29 mouse cellular contexts compared by ENCODE assay signal in the genomic region with DNA sequence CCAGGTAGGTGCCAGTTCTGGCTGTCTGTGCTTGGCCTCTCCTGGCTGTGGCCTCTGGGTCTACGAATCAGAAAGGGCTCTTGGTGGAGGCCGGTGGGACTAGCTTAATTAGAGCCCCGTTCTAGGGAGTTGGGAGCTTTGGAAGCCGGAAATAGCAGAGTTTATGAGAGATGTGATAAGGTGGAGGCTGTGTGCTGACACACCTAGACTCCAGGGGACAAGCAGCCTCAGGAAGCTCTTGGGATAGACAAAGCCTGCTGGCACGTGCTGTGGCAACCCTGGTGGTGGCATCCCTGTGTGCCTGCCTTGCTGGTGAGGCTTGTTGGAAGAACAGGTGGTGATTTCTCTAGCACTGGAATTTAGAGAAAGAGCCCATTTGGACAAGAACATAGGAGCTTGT. TPM values are rescaled to one million over a fixed set of nuclear protein-coding genes. Genes with fewer than 3 reads are reported as not detected.
DNase-seq lines count a peak whose midpoint lies in the region; ATAC-seq lines count a peak whose summit lies in the region.
"Had no signal": no experiment of that assay in that cellular context is flagged by ENCODE, and none has a peak within 500 bp of the region (broad histone marks: within the 10 kb centered on the region; RNA-seq: fewer than 3 reads in every experiment).

No protein-coding gene starts in this region.

- 34% methylated on average over 5 of the region's 5 CpGs for WGBS in heart, embryonic 13.5 days
- WGBS in lung, embryonic 15.5 days: 76% methylated on average over 5 of the region's 5 CpGs
- WGBS in intestine, embryonic 16.5 days: 74% methylated on average over 5 of the region's 5 CpGs
- 77% methylated on average over 5 of the region's 5 CpGs for WGBS in stomach, embryonic 16.5 days

- H3K27me3 ChIP-seq in heart, embryonic 13.5 days (replicated peaks): no peaks in the 10 kb centered on the region
- H3K27me3 ChIP-seq in lung, embryonic 15.5 days: no peaks in the 10 kb centered on the region
- no peaks in the 10 kb centered on the region for H3K27me3 ChIP-seq in intestine, embryonic 16.5 days (replicated peaks; ENCODE audit: control insufficient read depth, insufficient read depth, low read length)
- no peaks in the 10 kb centered on the region for H3K27me3 ChIP-seq in stomach, embryonic 16.5 days (ENCODE audit: control insufficient read depth, insufficient read depth, low read length)
- H3K27me3 ChIP-seq: CH12.LX; embryonic facial prominence, embryonic 12.5 days; kidney, embryonic 15.5 days; limb, embryonic 12.5 days; megakaryocyte, embryonic 14.5 days; Patski had no signal

- peaks cover 67% of the 10 kb centered on the region for H3K4me1 ChIP-seq in heart, embryonic 13.5 days
- H3K4me1 ChIP-seq in lung, embryonic 15.5 days: peaks cover 35% of the 10 kb centered on the region
- H3K4me1 ChIP-seq in intestine, embryonic 16.5 days (ENCODE audit: control insufficient read depth, insufficient read depth, low read length): peaks cover 29% of the 10 kb centered on the region
- H3K4me1 ChIP-seq in stomach, embryonic 16.5 days (ENCODE audit: control insufficient read depth, insufficient read depth, low read length): peaks cover 12% of the 10 kb centered on the region; the same call in 1 of the 2 replicates

- intact Hi-C loops in heart, postnatal 14 days (cut with DNase I): no loop called here

- H3K9me3 ChIP-seq in heart, embryonic 13.5 days: no peaks in the 10 kb centered on the region
- H3K9me3 ChIP-seq in lung, embryonic 15.5 days: no peaks in the 10 kb centered on the region
- H3K9me3 ChIP-seq in intestine, embryonic 16.5 days (ENCODE audit: control insufficient read depth, low read length): no peaks in the 10 kb centered on the region
- no peaks in the 10 kb centered on the region for H3K9me3 ChIP-seq in stomach, embryonic 16.5 days (replicated peaks; ENCODE audit: control insufficient read depth, low read length)
- H3K9me3 ChIP-seq: embryonic facial prominence, embryonic 12.5 days; G1E; kidney, embryonic 15.5 days; limb, embryonic 12.5 days; megakaryocyte, embryonic 14.5 days had no signal

- no peak overlapping the region for H3K4me3 ChIP-seq in heart, embryonic 13.5 days
- no peak overlapping the region for H3K4me3 ChIP-seq in lung, embryonic 15.5 days
- no peak overlapping the region for H3K4me3 ChIP-seq in intestine, embryonic 16.5 days (ENCODE audit: low read length)
- H3K4me3 ChIP-seq in stomach, embryonic 16.5 days (replicated peaks; ENCODE audit: low read length): no peak overlapping the region
- H3K4me3 ChIP-seq: embryonic facial prominence, embryonic 12.5 days; kidney, embryonic 15.5 days; limb, embryonic 12.5 days; megakaryocyte, embryonic 14.5 days had no signal

- peak overlapping the region; percentile 36; the same call in 1 of the 2 replicates for H3K4me2 ChIP-seq in heart, embryonic 13.5 days
- H3K4me2 ChIP-seq in lung, embryonic 15.5 days: no peak overlapping the region
- H3K4me2 ChIP-seq in intestine, embryonic 16.5 days (ENCODE audit: low read depth, low read length): peak overlapping the region; percentile 3; the same call in 1 of the 2 replicates
- no peak overlapping the region for H3K4me2 ChIP-seq in stomach, embryonic 16.5 days (ENCODE audit: low read depth, low read length)
- H3K4me2 ChIP-seq: embryonic facial prominence, embryonic 12.5 days; hindbrain, embryonic 14.5 days; kidney, embryonic 15.5 days; limb, embryonic 12.5 days; liver, embryonic 11.5 days had no signal

- ATAC-seq in heart, embryonic 13.5 days (ENCODE audit: extremely low read depth, insufficient number of reproducible peaks, low FRiP score, low TSS enrichment): no peak
- no peak for ATAC-seq in lung, embryonic 15.5 days (ENCODE audit: borderline replicate concordance, extremely low read depth, low FRiP score, low TSS enrichment)
- peak; percentile 80 for ATAC-seq in intestine, embryonic 16.5 days
- ATAC-seq in stomach, embryonic 16.5 days (ENCODE audit: insufficient read depth, low FRiP score): 0 out of 2 replicates have a peak, but pooled peaks have one; percentile 23
- ATAC-seq: forebrain, postnatal 0 days; inflammation-experienced regulatory T-cells, adult 6 months; liver, postnatal 0 days; Patski had no signal

- H3K9ac ChIP-seq in heart, embryonic 13.5 days: peak overlapping the region; percentile 65
- H3K9ac ChIP-seq in lung, embryonic 15.5 days: no peak overlapping the region
- 0 out of 2 replicates have a peak overlapping the region, but pooled peaks have one; percentile 32 for H3K9ac ChIP-seq in intestine, embryonic 16.5 days (ENCODE audit: low read depth, low read length)
- H3K9ac ChIP-seq in stomach, embryonic 16.5 days (ENCODE audit: low read length): no peak overlapping the region
- H3K9ac ChIP-seq: embryonic facial prominence, embryonic 12.5 days; forebrain, postnatal 0 days; hindbrain, embryonic 14.5 days; kidney, embryonic 15.5 days; limb, embryonic 12.5 days; liver, postnatal 0 days had no signal

- DNase-seq in heart, postnatal 14 days: no peak
- no peak for DNase-seq in lung, postnatal 14 days
- DNase-seq in B cell, adult 2 months: no peak
- DNase-seq: adrenal gland, adult 8-10 months; cerebellum, adult 18-20 months; cerebellum, postnatal 25 days; forebrain, postnatal 0 days; gastrocnemius, postnatal 25 days; kidney, postnatal 36 days; liver, postnatal 0 days; midbrain, embryonic 14.5 days; right cerebral cortex, postnatal 14 days; spleen, adult 18-20 months; thymus, postnatal 25 days had no signal

- peak overlapping the region; percentile 90 for H3K27ac ChIP-seq in heart, embryonic 13.5 days (replicated peaks)
- H3K27ac ChIP-seq in lung, embryonic 15.5 days: peak overlapping the region; percentile 69
- H3K27ac ChIP-seq in intestine, embryonic 16.5 days (ENCODE audit: low read length): peak overlapping the region; percentile 83
- H3K27ac ChIP-seq in stomach, embryonic 16.5 days (ENCODE audit: low read length): no peak overlapping the region; the same call in 1 of the 2 replicates
- H3K27ac ChIP-seq: embryonic facial prominence, embryonic 12.5 days; hindbrain, embryonic 14.5 days; kidney, embryonic 15.5 days; limb, embryonic 12.5 days had no signal

- H3K36me3 ChIP-seq in heart, embryonic 13.5 days: peaks cover 69% of the 10 kb centered on the region
- peaks cover 55% of the 10 kb centered on the region for H3K36me3 ChIP-seq in lung, embryonic 15.5 days
- peaks cover 28% of the 10 kb centered on the region for H3K36me3 ChIP-seq in intestine, embryonic 16.5 days (ENCODE audit: control insufficient read depth, insufficient read depth, low read length)
- H3K36me3 ChIP-seq in stomach, embryonic 16.5 days (ENCODE audit: control insufficient read depth, insufficient read depth, low read length): peaks cover 15% of the 10 kb centered on the region; the same call in 1 of the 2 replicates

RNA-seq across cellular contexts. Expression of a gene that starts 5.7 kb away (rescaled TPM):
- 136 and 145 TPM in 2 replicates for polyA plus RNA-seq in heart, embryonic 13.5 days (2015; fragmentation: Nextera tagmentation; extraction: Ambion mirVana)
- 10 to 100 TPM; 33.2 to 36.0 TPM for total RNA-seq in heart, postnatal 14 days (2021)
- 134 and 142 TPM in 2 replicates for polyA plus RNA-seq in lung, embryonic 15.5 days (2015; fragmentation: Nextera tagmentation; extraction: Ambion mirVana)
- 157 and 173 TPM in 2 replicates for polyA plus RNA-seq in intestine, embryonic 16.5 days (2015; fragmentation: Nextera tagmentation; extraction: Ambion mirVana)
- 144 and 157 TPM in 2 replicates for polyA plus RNA-seq in stomach, embryonic 16.5 days (2015; fragmentation: Nextera tagmentation; extraction: Ambion mirVana)

RNA-seq across cellular contexts. Expression of a gene that starts 5.8 kb away (rescaled TPM):
- polyA plus RNA-seq in heart, embryonic 13.5 days (2015; fragmentation: Nextera tagmentation; extraction: Ambion mirVana): 6.9 and 7.0 TPM in 2 replicates
- 1 to 10 TPM; 5.4 to 5.8 TPM for total RNA-seq in heart, postnatal 14 days (2021)
- 10.9 and 11.1 TPM in 2 replicates for polyA plus RNA-seq in lung, embryonic 15.5 days (2015; fragmentation: Nextera tagmentation; extraction: Ambion mirVana)
- polyA plus RNA-seq in intestine, embryonic 16.5 days (2015; fragmentation: Nextera tagmentation; extraction: Ambion mirVana): 7.9 and 9.2 TPM in 2 replicates
- polyA plus RNA-seq in stomach, embryonic 16.5 days (2015; fragmentation: Nextera tagmentation; extraction: Ambion mirVana): 10.3 and 11.3 TPM in 2 replicates

RNA-seq across cellular contexts. Expression of a gene that starts 19.2 kb away (rescaled TPM):
- polyA plus RNA-seq in heart, embryonic 13.5 days (2015; fragmentation: Nextera tagmentation; extraction: Ambion mirVana): 0.72 and 4.8 TPM in 2 replicates
- under 1 TPM in 1 of 2 experiments, not detected in 1; 0.12 TPM for total RNA-seq in heart, postnatal 14 days (2021)
- polyA plus RNA-seq in lung, embryonic 15.5 days (2015; fragmentation: Nextera tagmentation; extraction: Ambion mirVana): 0.66 and 2.5 TPM in 2 replicates
- 3.7 and 8.7 TPM in 2 replicates for polyA plus RNA-seq in intestine, embryonic 16.5 days (2015; fragmentation: Nextera tagmentation; extraction: Ambion mirVana)
- polyA plus RNA-seq in stomach, embryonic 16.5 days (2015; fragmentation: Nextera tagmentation; extraction: Ambion mirVana): 14.2 and 17.4 TPM in 2 replicates
- total RNA-seq: forebrain, postnatal 0 days had no signal
- polyA plus RNA-seq: forebrain, embryonic 11.5 days; forebrain, postnatal 0 days; Patski had no signal

RNA-seq across cellular contexts. Expression of a gene that starts 55.0 kb away (rescaled TPM):
- 18.7 and 20.6 TPM in 2 replicates for polyA plus RNA-seq in heart, embryonic 13.5 days (2015; fragmentation: Nextera tagmentation; extraction: Ambion mirVana)
- 10 to 100 TPM; 38.9 to 40.8 TPM for total RNA-seq in heart, postnatal 14 days (2021)
- 22.4 and 22.8 TPM in 2 replicates for polyA plus RNA-seq in lung, embryonic 15.5 days (2015; fragmentation: Nextera tagmentation; extraction: Ambion mirVana)
- polyA plus RNA-seq in intestine, embryonic 16.5 days (2015; fragmentation: Nextera tagmentation; extraction: Ambion mirVana): 22.9 and 25.8 TPM in 2 replicates
- 27.6 and 29.6 TPM in 2 replicates for polyA plus RNA-seq in stomach, embryonic 16.5 days (2015; fragmentation: Nextera tagmentation; extraction: Ambion mirVana)

RNA-seq across cellular contexts. Expression of a gene that starts 55.3 kb away (rescaled TPM):
- polyA plus RNA-seq in heart, embryonic 13.5 days (2015; fragmentation: Nextera tagmentation; extraction: Ambion mirVana): 10.0 and 11.8 TPM in 2 replicates
- total RNA-seq in heart, postnatal 14 days (2021): 1 to 10 TPM; 5.3 to 5.8 TPM
- polyA plus RNA-seq in lung, embryonic 15.5 days (2015; fragmentation: Nextera tagmentation; extraction: Ambion mirVana): 17.1 and 17.9 TPM in 2 replicates
- 14.8 and 17.1 TPM in 2 replicates for polyA plus RNA-seq in intestine, embryonic 16.5 days (2015; fragmentation: Nextera tagmentation; extraction: Ambion mirVana)
- 20.6 and 21.2 TPM in 2 replicates for polyA plus RNA-seq in stomach, embryonic 16.5 days (2015; fragmentation: Nextera tagmentation; extraction: Ambion mirVana)

Comparison
In these comparisons a context has a peak if more than half of its experiments do, and no peak if none do; other contexts are left out.
1. ATAC-seq: peak in intestine, embryonic 16.5 days (single experiment) and stomach, embryonic 16.5 days (single experiment); none in heart, embryonic 13.5 days (single experiment) and lung, embryonic 15.5 days (single experiment).
2. H3K4me2 ChIP-seq: peak in heart, embryonic 13.5 days (single experiment) and intestine, embryonic 16.5 days (single experiment); none in lung, embryonic 15.5 days (single experiment) and stomach, embryonic 16.5 days (single experiment).
3. H3K9ac ChIP-seq: peak in heart, embryonic 13.5 days (single experiment) and intestine, embryonic 16.5 days (single experiment); none in lung, embryonic 15.5 days (single experiment) and stomach, embryonic 16.5 days (single experiment).